Mouse (Mus musculus) liver, adult (tissue): ENCODE data around the gene Tgfbr3.

Source experiments
- GATA4 ChIP-seq: IDR thresholded peaks from 2 replicates; pipeline ENCODE4 v1.6.1; 2014; ENCODE audit warnings: mild to moderate bottlenecking, low read length; ENCODE audit not compliant: insufficient replicate concordance

The Tgfbr3 gene

GRCm38 (mm10) chr5:107261930-107262329 is 27.5 kb downstream of the Tgfbr3 start:
- no peak for TF ChIP-seq GATA4

- TF ChIP-seq GATA4 = no peak
These were observed 28.5 kb downstream of the Tgfbr3 start for GRCm38 (mm10) chr5:107260708-107261495.

GRCm38 (mm10) chr5:107259487-107260040 is 29.9 kb downstream of the Tgfbr3 start:
- TF ChIP-seq GATA4 = no peak

GRCm38 (mm10) chr5:107253395-107253794 is 36.0 kb downstream of the Tgfbr3 start:
- TF ChIP-seq GATA4 = no peak

- no peak for TF ChIP-seq GATA4
These were observed 37.0 kb downstream of the Tgfbr3 start for GRCm38 (mm10) chr5:107252435-107252834.

GRCm38 (mm10) chr5:107251751-107252305 is 37.6 kb downstream of the Tgfbr3 start:
- TF ChIP-seq GATA4 = peak; percentile 31; the same call in 1 of the 2 replicates

GRCm38 (mm10) chr5:107250548-107251272 is 38.7 kb downstream of the Tgfbr3 start:
- TF ChIP-seq GATA4 = no peak

GRCm38 (mm10) chr5:107248732-107249131 is 40.7 kb downstream of the Tgfbr3 start:
- TF ChIP-seq GATA4 = no peak

GRCm38 (mm10) chr5:107247786-107248185 is 41.6 kb downstream of the Tgfbr3 start:
- no peak for TF ChIP-seq GATA4

- no peak for TF ChIP-seq GATA4
These were observed 46.0 kb downstream of the Tgfbr3 start for GRCm38 (mm10) chr5:107243445-107243844.

GRCm38 (mm10) chr5:107242993-107243392 is 46.4 kb downstream of the Tgfbr3 start:
- no peak for TF ChIP-seq GATA4

- no peak for TF ChIP-seq GATA4
These were observed 49.2 kb downstream of the Tgfbr3 start for GRCm38 (mm10) chr5:107240276-107240675.

GRCm38 (mm10) chr5:107237971-107238426 is 51.4 kb downstream of the Tgfbr3 start:
- no peak for TF ChIP-seq GATA4

- no peak for TF ChIP-seq GATA4
These were observed 52.5 kb downstream of the Tgfbr3 start for GRCm38 (mm10) chr5:107236975-107237374.

- TF ChIP-seq GATA4 = no peak
These were observed 53.4 kb downstream of the Tgfbr3 start for GRCm38 (mm10) chr5:107236039-107236438.
